Comparison of ENCODE assay signal across 8 mouse cellular contexts in the genomic region with DNA sequence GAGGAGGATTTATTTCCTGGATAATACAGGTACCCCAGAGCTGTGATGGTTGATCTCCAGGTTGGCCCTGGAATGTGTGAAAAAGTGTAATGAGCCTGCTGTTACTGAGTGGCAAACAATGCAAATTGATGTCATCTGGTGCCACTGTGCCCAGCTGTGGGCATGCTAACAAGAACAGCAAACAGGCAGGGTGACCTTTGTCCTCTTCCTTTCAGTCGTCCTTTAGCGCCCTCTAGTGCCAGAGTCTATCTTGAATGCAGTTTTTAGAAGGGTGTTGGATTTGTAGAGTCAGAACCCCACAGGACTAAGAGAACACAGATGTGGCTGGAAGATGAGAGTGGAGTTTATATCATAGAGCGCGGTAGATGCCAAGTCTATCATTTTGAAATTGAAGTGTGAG.
DNase-seq lines count a peak whose midpoint lies in the region; TF ChIP-seq lines count a peak whose summit lies in the region.

No protein-coding gene starts in this region.

- no peaks in the 10 kb centered on the region for H3K36me3 ChIP-seq in testis, adult 2 months (ENCODE audit: control insufficient read depth, insufficient read depth, low read length)

- H3K27ac ChIP-seq in testis, adult 2 months (ENCODE audit: control insufficient read depth, insufficient read depth, low read depth, low read length) = no peak overlapping the region

- peak; percentile 39; the same call in 1 of the 2 replicates for TF ChIP-seq CTCF in lung, adult 2 months (IDR thresholded peaks at IDR 0.05; ENCODE audit: insufficient read depth, low read length)
- peak; percentile 44; the same call in 1 of the 2 replicates for TF ChIP-seq CTCF in testis, adult 2 months (IDR thresholded peaks at IDR 0.05; ENCODE audit: control insufficient read depth, insufficient read depth, insufficient replicate concordance, low read depth, low read length)

- peak; percentile 17 for DNase-seq in cerebellum, adult 9-10 months
- DNase-seq in cerebellum, adult 11-12 months = no peak
- DNase-seq in right cerebral cortex, adult 2 months (ENCODE audit: low spot score in 2 of 2) = peak; percentile 13 to 45
- DNase-seq in right cerebral cortex, postnatal 36 days (ENCODE audit: low spot score in 2 of 2) = no peak
- DNase-seq in embryo, embryonic 10.5 days (ENCODE audit: low spot score) = peak; percentile 83
- DNase-seq in kidney, postnatal 10 days = peak; percentile 66
- DNase-seq in lung, adult 2 months = peak; percentile 11

- H3K27me3 ChIP-seq in testis, adult 2 months (ENCODE audit: control insufficient read depth, insufficient read depth, low read length) = no peaks in the 10 kb centered on the region

- TF ChIP-seq POLR2A in lung, adult 2 months (IDR thresholded peaks at IDR 0.05; ENCODE audit: borderline replicate concordance, extremely low read depth, low read depth, low read length) = no peak
- TF ChIP-seq POLR2A in testis, adult 2 months (IDR thresholded peaks at IDR 0.05; ENCODE audit: control insufficient read depth, low read depth, low read length) = no peak

- WGBS in lung, adult 2 months = 29% methylated on average over 4 of the region's 4 CpGs

- H3K4me1 ChIP-seq in lung, adult 2 months (ENCODE audit: control insufficient read depth, insufficient read depth, low read length) = no peaks in the 10 kb centered on the region
- no peaks in the 10 kb centered on the region for H3K4me1 ChIP-seq in testis, adult 2 months (ENCODE audit: control insufficient read depth, insufficient read depth, low read length)

- no peak overlapping the region for H3K4me3 ChIP-seq in lung, adult 2 months (replicated peaks; ENCODE audit: extremely low read depth, low read depth, low read length)
- no peak overlapping the region for H3K4me3 ChIP-seq in testis, adult 2 months (ENCODE audit: control insufficient read depth, low read depth, low read length)

Comparison
In these comparisons a context has a peak if more than half of its experiments do, and no peak if none do; other contexts are left out.
1. DNase-seq: peak in cerebellum, adult 9-10 months (single experiment), right cerebral cortex, adult 2 months (2 of 2), embryo, embryonic 10.5 days (single experiment), kidney, postnatal 10 days (single experiment) and lung, adult 2 months (single experiment); none in cerebellum, adult 11-12 months (single experiment) and right cerebral cortex, postnatal 36 days (0 of 2).